Mouse (Mus musculus) liver, embryonic 13.5 days (tissue): Measurements from ENCODE around the gene Abca3. TPM values are rescaled to one million over a fixed set of nuclear protein-coding genes. Genes with fewer than 3 reads are reported as not detected.

Experiments
- microRNA-seq: library from miRNA; unstranded; fragments of <30 nt; microRNA quantifications from one replicate; pipeline ENCODE4, GENCODE M21; 2016
- polyA plus RNA-seq: library from polyadenylated mRNA; unstranded; fragments of >200 nt; fragmentation: Nextera tagmentation; extraction: Ambion mirVana; gene quantifications from 2 replicates; pipeline ENCODE4 v1.2.1, GENCODE M21; 2015

Abca3 gene
- polyA plus RNA-seq, 1 experiment from 2014 or later: 11.4 TPM

Small RNA genes within 50 kb of the gene (microRNA-seq; reads per million reads assigned to microRNA genes)
- gene Gm24427: not detected

Other genes with a start within 250 kb of the Abca3 start
- 26.8 and 34.0 TPM in 2 replicates for gene Pdpk1, start 201.0 kb upstream of the Abca3 start, polyA plus RNA-seq
- gene Amdhd2, start 188.2 kb upstream of the Abca3 start, polyA plus RNA-seq: 18.6 and 20.8 TPM in 2 replicates
- 348 and 367 TPM in 2 replicates for gene Atp6v0c, start 182.2 kb upstream of the Abca3 start, polyA plus RNA-seq
- gene Tbc1d24, start 146.4 kb upstream of the Abca3 start, polyA plus RNA-seq: 6.9 and 7.5 TPM in 2 replicates
- gene Ntn3, start 142.4 kb upstream of the Abca3 start, polyA plus RNA-seq: 1.00 and 1.4 TPM in 2 replicates
- gene Tedc2, start 131.1 kb upstream of the Abca3 start, polyA plus RNA-seq: 10.8 and 11.6 TPM in 2 replicates
- gene Ccnf, start 100.5 kb upstream of the Abca3 start, polyA plus RNA-seq: 69.1 and 89.8 TPM in 2 replicates
- not detected in 2 replicates for gene Abca17, start 882 bp upstream of the Abca3 start, polyA plus RNA-seq
- gene Rnps1, start 62.6 kb downstream of the Abca3 start, polyA plus RNA-seq: 151 and 173 TPM in 2 replicates
- gene Eci1, start 74.7 kb downstream of the Abca3 start, polyA plus RNA-seq: 94.4 and 95.3 TPM in 2 replicates
- 0.33 and 0.68 TPM in 2 replicates for gene Dnase1l2, start 91.2 kb downstream of the Abca3 start, polyA plus RNA-seq
- 11.7 and 13.0 TPM in 2 replicates for gene E4f1, start 118.4 kb downstream of the Abca3 start, polyA plus RNA-seq
- gene Pgp, start 118.4 kb downstream of the Abca3 start, polyA plus RNA-seq: 84.0 and 86.7 TPM in 2 replicates
- 0.13 TPM in 1 of 2 replicates, not detected in the other for gene Bricd5, start 121.9 kb downstream of the Abca3 start, polyA plus RNA-seq
- gene Mlst8, start 127.1 kb downstream of the Abca3 start, polyA plus RNA-seq: 11.7 and 13.8 TPM in 2 replicates
- 0.15 and 0.20 TPM in 2 replicates for gene Caskin1, start 136.7 kb downstream of the Abca3 start, polyA plus RNA-seq
- gene Traf7, start 176.0 kb downstream of the Abca3 start, polyA plus RNA-seq: 40.7 and 43.9 TPM in 2 replicates
- gene Rab26, start 182.3 kb downstream of the Abca3 start, polyA plus RNA-seq: 0.88 and 0.99 TPM in 2 replicates
- gene Pkd1, start 197.9 kb downstream of the Abca3 start, polyA plus RNA-seq: 2.2 and 3.3 TPM in 2 replicates